Mouse (Mus musculus) thymus, postnatal 4 days (tissue): ENCODE measurements around the gene Cmc1.

Experiments
- DNase-seq: peaks from one replicate; pipeline ENCODE4 v3.0.0; 2021

Gene Cmc1

DNA sequence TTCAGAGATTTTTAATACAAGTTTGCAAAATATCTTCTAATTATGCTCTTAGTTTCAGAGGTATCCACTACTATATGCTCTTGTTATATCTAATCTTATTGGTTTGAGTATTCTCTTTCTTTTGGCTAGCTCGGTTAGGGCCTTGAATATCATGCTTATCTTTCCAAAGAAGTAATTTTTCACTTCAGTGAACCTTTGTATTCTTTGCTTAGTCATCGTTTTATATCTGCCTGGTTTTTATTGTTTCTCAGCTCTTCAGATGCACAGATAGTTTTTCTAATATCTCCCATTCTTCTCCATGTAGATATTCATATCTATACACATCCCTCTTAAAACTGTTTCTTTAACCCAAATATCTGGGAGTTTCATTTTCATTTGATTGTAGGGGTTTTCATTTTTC is 125.0 kb downstream of the Cmc1 start:
- DNase-seq = no peak
